Mouse (Mus musculus) T-helper 1 cell (primary cell): ENCODE data around the gene Nat8f5.
"Not testable (repeated sequence)": the region's sequence is repeated elsewhere in the genome, so short reads cannot be mapped to it uniquely, and the experiment has no call there.

Source experiments
- in situ Hi-C: fragments of 300-600 bp; cut with MboI, MseI; formaldehyde crosslinking; loops from one replicate; pipeline ENCODE4 v1.15.1; 2025; ENCODE audit warnings: high pct_unique_total_duplicates

Gene Nat8f5

DNA sequence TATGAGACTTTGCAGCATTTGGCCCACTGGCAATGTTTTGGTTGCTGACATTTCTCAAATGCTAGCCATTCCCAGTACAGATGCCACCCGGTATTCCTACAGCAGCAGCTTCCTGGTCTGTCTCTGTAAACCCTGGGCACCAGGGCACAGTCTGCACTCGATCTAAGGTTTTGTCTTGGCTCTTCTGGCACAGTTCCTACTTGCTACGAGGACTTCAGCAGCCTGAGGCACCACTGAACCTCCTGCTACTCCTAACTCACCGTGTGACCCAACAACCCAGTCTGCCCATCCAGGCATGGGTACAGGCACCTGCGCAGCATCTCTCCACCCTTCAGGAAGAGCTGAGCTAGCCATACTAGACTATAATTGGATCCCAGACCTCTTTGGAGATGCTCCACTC, 15.3 kb upstream of the Nat8f5 start:
- in situ Hi-C loops = not testable (repeated sequence)

DNA sequence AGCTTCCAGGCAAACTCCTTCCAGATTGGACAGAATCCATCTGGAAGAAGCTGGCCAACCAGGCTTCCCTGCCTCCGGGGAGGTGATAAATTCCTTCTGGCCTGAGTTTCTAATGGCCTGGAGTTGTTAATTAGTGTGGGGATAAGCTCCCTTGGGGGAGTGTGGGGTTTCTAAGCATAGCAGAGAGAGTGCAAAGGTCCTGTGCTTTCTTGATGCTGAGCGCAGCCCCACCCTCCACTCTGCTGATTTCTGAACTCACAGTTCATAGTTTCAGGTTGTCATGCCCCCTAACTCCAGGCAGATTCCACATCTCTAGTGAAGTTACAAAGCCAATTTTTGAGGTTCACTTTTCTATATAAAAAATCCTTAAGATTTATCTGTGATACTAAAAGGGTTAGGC, 14.3 kb upstream of the Nat8f5 start:
- in situ Hi-C loops = not testable (repeated sequence)

DNA sequence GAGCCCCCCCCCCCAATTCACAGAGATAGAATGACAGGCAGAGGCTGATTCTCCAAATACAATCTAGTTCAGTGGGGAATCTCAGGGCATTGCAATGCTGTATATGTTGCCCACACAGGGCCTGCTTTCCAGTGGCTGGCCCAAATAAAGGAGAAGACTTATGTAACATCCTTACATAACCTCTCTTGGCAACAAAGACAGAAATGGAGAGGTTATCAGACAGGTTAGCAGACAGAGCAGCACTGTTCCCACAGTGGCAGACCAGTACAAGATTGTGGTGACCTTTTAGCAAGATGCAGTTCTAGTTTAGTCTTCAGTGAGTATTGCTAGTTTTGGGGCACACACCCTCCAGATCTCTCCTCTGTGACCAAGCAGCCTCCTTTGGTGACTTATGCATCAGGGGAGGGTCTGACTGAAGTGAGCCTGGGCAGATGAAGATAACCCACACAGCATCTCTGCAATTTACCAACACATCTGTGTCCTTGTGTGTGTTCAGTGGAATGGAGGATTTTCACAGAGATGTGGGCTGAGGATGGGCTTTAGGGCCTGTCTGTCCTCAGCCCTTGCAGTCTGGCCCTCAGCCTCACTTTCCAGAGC, 13.8 kb upstream of the Nat8f5 start:
- in situ Hi-C loops = not testable (repeated sequence)

DNA sequence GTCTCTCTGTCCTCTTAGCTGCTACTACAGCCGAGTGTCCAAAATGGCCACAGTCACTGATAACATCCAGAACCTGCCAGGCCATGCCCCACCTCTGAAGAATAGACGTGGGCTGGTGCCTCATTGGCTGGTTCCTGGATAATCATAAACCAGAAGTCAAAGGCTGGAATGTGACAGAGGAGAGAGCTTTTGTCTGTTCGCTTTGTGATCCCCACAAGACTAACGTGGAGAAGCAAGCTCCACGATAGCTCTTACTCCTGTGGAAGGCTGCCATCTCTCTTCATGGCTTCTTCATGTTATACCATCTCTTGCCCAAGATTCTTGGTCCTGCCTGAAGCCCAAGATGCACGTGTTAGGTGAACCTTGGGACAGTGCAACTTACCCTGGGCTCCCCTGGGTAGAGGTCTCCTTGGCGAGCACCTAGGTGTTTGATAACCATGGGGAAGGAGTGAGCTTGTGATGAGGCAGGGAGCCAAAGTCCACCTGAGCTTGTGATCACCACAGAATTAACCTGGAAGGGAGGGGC, 11.1 kb upstream of the Nat8f5 start, which contains the start of gene Nat8:
Gene Nat8 (minus strand): TSS at position 287 of the 526 bp plus-strand sequence.
- in situ Hi-C loops = no loop called here

DNA sequence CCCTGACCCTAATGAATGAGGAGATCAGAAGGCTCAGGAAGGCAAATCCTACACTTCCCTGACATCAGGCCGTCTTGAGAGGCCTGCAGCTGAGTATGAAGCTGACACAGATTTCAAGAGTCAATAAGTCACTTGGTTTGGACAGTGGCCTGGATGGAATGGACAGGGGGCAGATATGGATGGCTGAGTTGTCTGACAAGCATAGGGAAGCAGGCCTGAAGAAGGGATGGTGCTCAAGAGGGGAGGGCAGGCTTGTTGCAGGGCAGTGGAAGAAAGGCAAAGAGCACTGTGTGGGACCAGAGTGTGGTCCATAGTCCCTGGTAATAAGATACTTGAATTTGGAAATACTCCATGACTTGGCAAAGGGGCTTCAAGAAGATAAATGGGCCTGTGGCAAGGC, 8.7 kb upstream of the Nat8f5 start:
- in situ Hi-C loops = no loop called here

DNA sequence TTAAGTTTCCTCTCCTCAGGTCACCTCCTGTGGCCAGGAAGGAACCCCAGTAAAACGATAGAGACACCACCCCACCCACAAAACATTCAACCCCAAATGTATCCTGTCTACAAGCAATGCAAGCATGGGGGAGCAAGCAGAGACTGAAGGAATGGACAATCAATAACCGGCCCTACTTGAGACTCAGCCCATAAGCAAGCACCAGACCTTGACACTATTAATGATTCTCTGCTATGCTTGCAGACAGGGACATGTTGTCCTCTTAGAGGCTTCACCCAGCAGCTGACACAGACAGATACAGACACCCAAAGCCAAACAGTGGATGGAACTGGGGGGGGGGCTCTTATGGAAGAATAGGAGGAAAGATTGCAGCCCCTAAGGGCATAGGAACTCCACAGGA, 5.1 kb upstream of the Nat8f5 start:
- in situ Hi-C loops = no loop called here

DNA sequence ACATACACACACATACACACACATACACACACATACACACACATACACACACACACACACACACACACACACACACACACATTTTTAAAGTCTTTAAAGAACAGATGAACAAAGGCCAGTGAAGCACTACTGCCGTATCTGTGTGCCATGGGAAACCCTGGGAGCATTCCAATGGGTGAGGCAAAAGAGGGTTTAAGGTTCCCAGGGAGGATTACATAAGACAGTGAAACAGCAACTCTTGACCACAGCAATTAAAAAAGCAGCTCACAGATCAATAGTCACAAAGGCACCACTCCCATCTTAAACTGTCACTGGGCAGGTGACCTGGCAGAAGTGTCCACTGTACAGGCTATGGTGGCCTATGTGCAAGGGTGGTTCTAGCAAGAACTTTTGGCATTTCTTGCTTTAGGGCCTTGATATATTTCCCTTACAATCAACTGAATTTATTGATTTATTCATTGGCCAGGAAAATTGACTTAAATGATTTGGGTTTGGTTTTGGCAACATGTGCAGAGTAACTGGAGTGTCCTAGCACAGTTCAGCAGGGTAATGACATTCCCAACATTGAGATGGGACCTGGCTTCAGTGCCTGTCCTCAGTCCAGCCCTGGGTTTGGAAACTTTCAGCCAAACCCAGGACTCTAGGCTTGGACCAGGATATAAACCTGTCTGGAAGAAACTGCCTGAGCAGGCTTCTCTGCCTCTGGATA, 2.8 kb upstream of the Nat8f5 start:
- in situ Hi-C loops = no loop called here

DNA sequence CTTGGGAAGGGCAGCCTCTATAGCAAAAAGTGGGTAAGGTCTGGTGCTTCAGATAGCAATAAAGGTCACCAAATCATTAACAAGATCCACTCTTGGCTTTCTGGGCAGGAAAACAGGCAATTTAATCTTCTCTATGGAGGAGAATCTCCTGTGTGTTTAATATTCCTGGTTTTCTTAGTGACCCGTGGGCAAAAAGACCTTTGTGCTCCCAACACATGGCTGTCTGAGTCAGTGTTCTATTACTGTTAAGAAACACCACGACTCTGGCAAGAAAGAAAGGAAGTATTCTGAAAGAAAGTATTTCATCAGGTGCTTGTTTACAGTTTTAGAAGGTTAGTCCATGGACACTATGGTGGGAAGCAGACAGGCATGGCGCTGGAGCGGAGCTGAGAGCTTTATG, 1.5 kb upstream of the Nat8f5 start:
- in situ Hi-C loops = no loop called here

DNA sequence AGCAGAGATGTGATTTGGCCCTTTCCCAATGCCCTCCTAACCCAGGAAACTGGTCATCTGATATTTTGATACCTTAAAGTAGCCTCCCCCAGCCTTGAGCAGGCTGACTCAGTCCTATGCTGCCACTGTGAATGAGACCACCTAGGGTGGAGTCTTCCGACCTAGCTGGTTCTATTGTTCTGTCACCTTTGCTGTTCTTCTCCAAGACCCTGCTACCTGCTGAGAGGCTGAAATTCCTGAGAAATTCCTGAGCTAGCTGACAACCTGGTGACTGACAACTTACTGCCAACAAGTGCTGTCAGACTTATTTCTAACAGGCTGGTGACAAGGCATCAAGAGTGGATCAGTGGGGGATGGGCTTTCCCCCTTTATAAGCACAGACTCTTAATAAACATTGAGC, 2.4 kb downstream of the Nat8f5 start:
- in situ Hi-C loops = no loop called here

DNA sequence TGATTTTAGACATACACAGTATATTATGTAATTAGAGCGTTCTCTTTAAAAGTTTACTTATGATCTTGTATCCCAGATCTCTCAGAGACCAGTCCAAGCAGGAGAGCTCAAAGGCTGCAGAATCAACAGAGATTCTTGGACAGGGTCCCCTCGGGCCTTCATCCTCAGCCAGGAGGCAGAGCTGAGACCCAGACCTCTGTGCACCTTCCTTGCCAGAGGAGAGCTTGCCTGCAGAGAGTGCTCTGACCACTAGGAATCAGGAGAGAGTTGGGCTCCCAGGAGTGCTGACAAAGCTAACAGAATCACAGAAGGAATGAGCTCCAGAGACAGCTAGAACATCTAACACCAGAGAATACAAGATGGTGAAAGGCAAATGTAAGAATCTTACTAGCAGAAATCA, 7.4 kb downstream of the Nat8f5 start:
- in situ Hi-C loops = no loop called here

DNA sequence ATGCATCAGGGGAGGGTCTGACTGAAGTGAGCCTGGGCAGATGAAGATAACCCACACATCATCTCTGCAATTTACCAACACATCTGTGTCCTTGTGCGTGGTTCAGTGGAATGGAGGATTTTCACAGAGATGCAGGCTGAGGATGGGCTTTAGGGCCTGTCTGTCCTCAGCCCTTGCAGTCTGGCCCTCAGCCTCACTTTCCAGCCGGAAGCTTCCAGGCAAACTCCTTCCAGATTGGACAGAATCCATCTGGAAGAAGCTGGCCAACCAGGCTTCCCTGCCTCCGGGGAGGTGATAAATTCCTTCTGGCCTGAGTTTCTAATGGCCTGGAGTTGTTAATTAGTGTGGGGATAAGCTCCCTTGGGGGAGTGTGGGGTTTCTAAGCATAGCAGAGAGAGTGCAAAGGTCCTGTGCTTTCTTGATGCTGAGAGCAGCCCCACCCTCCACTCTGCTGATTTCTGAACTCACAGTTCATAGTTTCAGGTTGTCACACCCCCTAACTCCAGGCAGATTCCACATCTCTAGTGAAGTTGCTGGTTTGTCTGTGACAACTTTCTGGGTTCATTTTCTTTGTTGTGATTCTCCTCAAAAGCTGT, 9.7 kb downstream of the Nat8f5 start:
- in situ Hi-C loops = not testable (repeated sequence)

DNA sequence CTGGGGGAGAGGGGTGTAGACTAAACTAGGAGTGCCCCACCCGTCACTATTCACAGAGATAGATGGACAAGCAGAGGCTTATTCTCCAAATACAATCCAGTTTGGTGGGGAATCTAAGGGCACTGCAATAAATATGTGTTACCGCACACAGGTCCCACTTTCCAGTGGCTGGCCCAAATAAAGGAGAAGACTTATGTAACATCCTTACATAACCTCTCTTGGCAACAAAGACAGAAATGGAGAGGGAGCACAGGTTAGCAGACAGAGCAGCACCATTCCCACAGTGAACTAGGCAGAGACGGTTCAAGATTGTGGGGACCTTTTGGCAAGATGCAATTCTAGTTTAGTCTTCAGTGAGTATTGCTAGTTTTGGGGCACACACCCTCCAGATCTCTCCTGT, 10.3 kb downstream of the Nat8f5 start:
- in situ Hi-C loops = not testable (repeated sequence)

DNA sequence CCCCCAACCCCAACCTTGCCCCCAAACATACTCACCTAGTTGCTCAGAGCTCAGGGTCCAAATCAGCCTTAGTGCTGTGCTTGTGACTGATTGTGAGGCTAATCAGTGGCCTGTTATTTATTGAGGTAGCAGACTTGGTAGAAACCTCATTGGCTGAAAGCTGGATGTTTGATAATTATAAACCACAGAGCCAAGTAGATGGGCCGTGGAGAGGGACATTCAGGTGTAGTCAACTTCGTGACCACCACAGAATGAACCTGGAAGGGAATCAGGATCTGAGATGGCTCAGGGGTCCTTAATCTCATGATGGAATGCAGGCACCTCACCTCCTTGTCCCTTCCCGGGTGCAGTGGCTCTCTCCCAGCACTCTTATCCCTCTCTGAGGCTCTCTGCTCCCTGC, 11.0 kb downstream of the Nat8f5 start:
- in situ Hi-C loops = loop anchor here (5.0 kb wide), 1 partner anchor 47 kb away; no protein-coding TSS in a partner anchor

DNA sequence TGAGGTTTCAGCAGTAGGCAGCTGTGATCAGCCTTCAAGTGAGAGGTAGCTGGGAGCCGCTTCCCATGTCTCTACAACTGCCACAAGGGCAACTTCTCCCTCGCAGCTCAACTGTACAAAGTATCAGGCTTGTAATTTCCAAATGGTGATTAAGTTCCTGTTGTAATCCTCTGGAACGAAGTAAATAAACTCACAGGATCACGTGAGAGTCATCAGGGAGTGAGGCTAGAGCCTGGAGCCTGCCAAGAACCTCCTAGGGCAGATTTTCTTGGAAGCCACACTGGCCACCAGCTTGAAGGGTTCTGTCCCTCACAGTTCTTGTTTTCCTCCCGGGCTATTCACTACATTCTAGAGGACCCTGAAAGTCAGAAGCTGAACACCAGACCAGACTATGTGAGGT, 17.6 kb downstream of the Nat8f5 start:
- in situ Hi-C loops = not testable (repeated sequence)
